Mouse (Mus musculus): ENCODE measurements around the gene Eid2b. TPM values are rescaled to one million over a fixed set of nuclear protein-coding genes. Genes with fewer than 3 reads are reported as not detected.

Gene Eid2b
- total and polyA plus RNA-seq, 3 experiments, result 1.6 to 3.8 (median 3.3) TPM

DNA sequence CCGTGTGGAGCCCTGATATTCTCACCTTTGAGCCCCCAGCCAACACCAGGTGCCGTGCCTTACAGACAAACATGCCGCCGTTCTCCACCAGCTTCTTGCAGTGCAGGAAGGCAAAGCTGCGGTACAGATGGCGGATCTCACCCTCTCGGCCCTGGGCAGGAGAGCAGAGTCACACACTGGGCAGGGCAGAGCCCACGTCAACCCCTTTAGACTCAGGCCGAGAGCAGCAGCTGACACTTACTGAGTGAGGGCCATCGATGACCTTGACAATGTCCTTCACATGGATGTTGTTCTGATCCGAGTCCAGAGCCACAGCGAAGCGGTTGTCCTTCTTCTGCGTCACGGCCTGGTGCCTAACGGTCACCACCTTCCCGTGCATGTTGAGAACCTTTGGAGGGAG, 41.2 kb downstream of the Eid2b start:
- no peak overlapping the region for H3K4me2 ChIP-seq (ENCODE audit: insufficient read depth, low read depth, poor library complexity, severe bottlenecking)
- H3K9me3 ChIP-seq (replicated peaks; ENCODE audit: low read length), result no peaks in the 10 kb centered on the region
- no peaks in the 10 kb centered on the region for H3K27me3 ChIP-seq (replicated peaks)
- H3K79me2 ChIP-seq (replicated peaks; ENCODE audit: control insufficient read depth, extremely low read depth, insufficient read depth, poor library complexity, severe bottlenecking), result no peaks in the 10 kb centered on the region
- no peak overlapping the region for H3K4me3 ChIP-seq (replicated peaks in 1 of 3; ENCODE audit: low read depth in 2 of 3, low read length in 2 of 3, poor library complexity in 1 of 3)
- H3K4me1 ChIP-seq (ENCODE audit: control insufficient read depth in 1 of 2, insufficient read depth in 2 of 2), result no peaks in the 10 kb centered on the region
- no peak overlapping the region for H3K9ac ChIP-seq (ENCODE audit: insufficient read depth, low read depth)
- peaks cover 91 to 97% of the 10 kb centered on the region in 2 experiments for H3K36me3 ChIP-seq (replicated peaks in 1 of 2; ENCODE audit: control insufficient read depth in 1 of 2, insufficient read depth in 1 of 2, low read length in 1 of 2)
- TF ChIP-seq UBTF (IDR thresholded peaks at IDR 0.05; ENCODE audit: low read depth, low read length) (no peak), CHD1 (IDR thresholded peaks at IDR 0.05; ENCODE audit: low read depth, low read length) (no peak), ELF1 (IDR thresholded peaks at IDR 0.05; ENCODE audit: low read depth, low read length) (no peak), NELFE (IDR thresholded peaks at IDR 0.05; ENCODE audit: low read depth, low read length) (no peak), ZKSCAN1 (IDR thresholded peaks at IDR 0.05; ENCODE audit: borderline replicate concordance, low read depth, low read length) (no peak), JUN (IDR thresholded peaks at IDR 0.05; ENCODE audit: insufficient read depth, low read depth, low read length) (no peak), PAX5 (IDR thresholded peaks at IDR 0.05; ENCODE audit: low read length) (no peak), BHLHE40 (IDR thresholded peaks at IDR 0.05; ENCODE audit: low read depth, low read length) (no peak), ZMIZ1 (IDR thresholded peaks at IDR 0.05; ENCODE audit: low read depth, low read length) (no peak), MAFK (IDR thresholded peaks at IDR 0.05; ENCODE audit: insufficient replicate concordance, low read length) (no peak), KAT2A (IDR thresholded peaks at IDR 0.05; ENCODE audit: insufficient replicate concordance, low read length) (no peak), MEF2A (IDR thresholded peaks at IDR 0.05; ENCODE audit: borderline replicate concordance, low read depth, low read length) (no peak)
- peak overlapping the region; percentile 9; the same call in 1 of the 2 replicates for H3K27ac ChIP-seq (ENCODE audit: insufficient read depth, low read depth)
- DNase-seq (ENCODE audit: extremely low read depth), result no peak
- in situ Hi-C loops (cut with MboI; ENCODE audit: low pct_ligation_motif_present, low pct_unique_long_range_greater_than_20kb, low sequenced_read_pairs), result no loop called here
- dilution Hi-C loops (cut with MboI; ENCODE audit: extremely low pct_ligation_motif_present, extremely low pct_unique_long_range_greater_than_20kb, low sequenced_read_pairs), result no loop called here

DNA sequence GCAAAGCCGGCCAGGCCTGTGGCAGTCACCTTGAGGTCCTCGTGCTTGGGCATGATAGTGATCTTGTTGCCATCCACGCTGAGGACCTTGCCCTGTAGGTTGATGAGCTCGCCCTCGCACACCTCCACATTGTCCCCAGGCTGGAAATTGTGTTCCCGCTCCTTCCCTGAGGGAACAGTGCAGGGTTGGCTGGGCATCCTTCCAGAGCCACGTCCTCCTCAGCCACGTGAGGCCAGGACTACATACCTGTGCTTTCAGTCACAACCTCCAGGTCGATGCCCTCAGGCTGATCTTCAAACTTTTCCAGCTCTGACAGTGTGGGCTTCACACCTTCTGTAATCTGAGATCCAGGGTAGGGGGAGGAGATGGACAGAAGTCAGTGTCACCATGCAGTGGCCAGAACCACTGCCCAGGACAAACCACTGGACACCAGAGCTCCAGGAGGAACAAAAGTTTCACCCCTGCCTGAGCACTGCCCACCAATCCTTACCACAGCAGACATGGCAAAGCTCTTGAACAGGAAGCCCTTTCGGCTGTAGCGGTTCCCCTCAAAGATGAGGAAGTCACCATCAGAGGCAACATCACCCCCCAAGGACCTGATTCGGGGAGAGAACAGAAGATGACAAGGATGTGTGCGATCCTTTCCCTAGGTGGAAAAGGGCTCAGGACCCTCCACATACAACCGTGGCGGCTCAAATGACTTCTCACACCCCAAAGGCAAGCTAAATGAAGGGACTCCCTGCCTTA, 44.6 kb downstream of the Eid2b start:
- Histone ChIP-seq H3K27ac (ENCODE audit: insufficient read depth, low read depth) (no peak overlapping the region), H3K4me1 (ENCODE audit: control insufficient read depth in 1 of 2, insufficient read depth in 2 of 2) (no peaks in the 10 kb centered on the region), H3K9ac (ENCODE audit: insufficient read depth, low read depth) (no peak overlapping the region), H3K36me3 (replicated peaks in 1 of 2; ENCODE audit: control insufficient read depth in 1 of 2, insufficient read depth in 1 of 2, low read length in 1 of 2) (peaks cover 89 to 96% of the 10 kb centered on the region in 2 experiments), H3K4me3 (replicated peaks in 1 of 3; ENCODE audit: low read depth in 2 of 3, low read length in 2 of 3, poor library complexity in 1 of 3) (no peak overlapping the region), H3K79me2 (replicated peaks; ENCODE audit: control insufficient read depth, extremely low read depth, insufficient read depth, poor library complexity, severe bottlenecking) (no peaks in the 10 kb centered on the region), H3K27me3 (replicated peaks) (no peaks in the 10 kb centered on the region), H3K4me2 (ENCODE audit: insufficient read depth, low read depth, poor library complexity, severe bottlenecking) (no peak overlapping the region), H3K9me3 (replicated peaks; ENCODE audit: low read length) (no peaks in the 10 kb centered on the region)
- DNase-seq (ENCODE audit: extremely low read depth), result no peak
- dilution Hi-C loops (cut with MboI; ENCODE audit: extremely low pct_ligation_motif_present, extremely low pct_unique_long_range_greater_than_20kb, low sequenced_read_pairs) (no loop called here), in situ Hi-C loops (cut with MboI; ENCODE audit: low pct_ligation_motif_present, low pct_unique_long_range_greater_than_20kb, low sequenced_read_pairs) (no loop called here)
- TF ChIP-seq ZC3H11A (IDR thresholded peaks at IDR 0.05; ENCODE audit: low read depth, low read length) (no peak), E2F4 (IDR thresholded peaks at IDR 0.05; ENCODE audit: insufficient replicate concordance, low read depth, low read length) (no peak), POLR2AphosphoS2 (IDR thresholded peaks at IDR 0.05; ENCODE audit: low read depth, low read length) (no peak), ZMIZ1 (IDR thresholded peaks at IDR 0.05; ENCODE audit: low read depth, low read length) (no peak), ELF1 (IDR thresholded peaks at IDR 0.05; ENCODE audit: low read depth, low read length) (no peak), KAT2A (IDR thresholded peaks at IDR 0.05; ENCODE audit: insufficient replicate concordance, low read length) (no peak), RCOR1 (conservative IDR thresholded peaks at IDR 0.05; ENCODE audit: low read depth, low read length) (no peak), ETS1 (conservative IDR thresholded peaks at IDR 0.05; ENCODE audit: low read depth, low read length) (no peak), IRF4 (IDR thresholded peaks at IDR 0.05; ENCODE audit: low read depth, low read length) (no peak), MEF2A (IDR thresholded peaks at IDR 0.05; ENCODE audit: borderline replicate concordance, low read depth, low read length) (no peak), USF2 (conservative IDR thresholded peaks at IDR 0.05; ENCODE audit: low read depth, low read length) (no peak), MXI1 (IDR thresholded peaks at IDR 0.05; ENCODE audit: low read depth, low read length) (no peak), CHD1 (IDR thresholded peaks at IDR 0.05; ENCODE audit: low read depth, low read length) (no peak), CTCF (conservative IDR thresholded peaks at IDR 0.05 in 1 of 2, IDR thresholded peaks at IDR 0.05 in 1 of 2; ENCODE audit: low read depth in 2 of 2, low read length in 2 of 2) (no peak), GABPA (IDR thresholded peaks at IDR 0.05; ENCODE audit: insufficient replicate concordance, low read depth, low read length) (no peak), JUND (conservative IDR thresholded peaks at IDR 0.05; ENCODE audit: low read depth, low read length) (no peak), PAX5 (IDR thresholded peaks at IDR 0.05; ENCODE audit: low read length) (no peak), UBTF (IDR thresholded peaks at IDR 0.05; ENCODE audit: low read depth, low read length) (no peak), MAX (IDR thresholded peaks at IDR 0.05; ENCODE audit: low read length) (no peak)

Data from CH12.LX (cell line).